Comparison of ENCODE assay signal across 8 mouse cellular contexts in genomic region chr11:115723231-115723630, GRCm38 (mm10). TPM values are rescaled to one million over a fixed set of nuclear protein-coding genes. Genes with fewer than 3 reads are reported as not detected.
DNase-seq lines count a peak whose midpoint lies in the region; ATAC-seq and TF ChIP-seq lines count a peak whose summit lies in the region.

No protein-coding gene starts in this region.

- H3K4me1 ChIP-seq in embryonic facial prominence, embryonic 13.5 days = peaks cover 6% of the 10 kb centered on the region; the same call in 1 of the 2 replicates
- H3K4me1 ChIP-seq in embryonic facial prominence, embryonic 10.5 days = peaks cover 4% of the 10 kb centered on the region; the same call in 1 of the 2 replicates
- H3K4me1 ChIP-seq in hindbrain, embryonic 13.5 days (replicated peaks) = no peaks in the 10 kb centered on the region
- no peaks in the 10 kb centered on the region for H3K4me1 ChIP-seq in hindbrain, postnatal 0 days (ENCODE audit: insufficient read depth, low read length)
- no peaks in the 10 kb centered on the region for H3K4me1 ChIP-seq in neural tube, embryonic 12.5 days

- no peaks in the 10 kb centered on the region for H3K36me3 ChIP-seq in embryonic facial prominence, embryonic 13.5 days
- no peaks in the 10 kb centered on the region for H3K36me3 ChIP-seq in embryonic facial prominence, embryonic 10.5 days (replicated peaks)
- no peaks in the 10 kb centered on the region for H3K36me3 ChIP-seq in hindbrain, embryonic 13.5 days
- H3K36me3 ChIP-seq in hindbrain, postnatal 0 days (ENCODE audit: insufficient read depth, low read length) = no peaks in the 10 kb centered on the region
- H3K36me3 ChIP-seq in neural tube, embryonic 12.5 days = no peaks in the 10 kb centered on the region

- peak overlapping the region; percentile 48 for H3K4me2 ChIP-seq in embryonic facial prominence, embryonic 13.5 days
- H3K4me2 ChIP-seq in hindbrain, embryonic 13.5 days = no peak overlapping the region
- no peak overlapping the region for H3K4me2 ChIP-seq in hindbrain, postnatal 0 days (ENCODE audit: low read depth, low read length)
- H3K4me2 ChIP-seq in neural tube, embryonic 12.5 days (replicated peaks) = 0 out of 2 replicates have a peak overlapping the region, but pooled peaks have one; percentile 33

- ATAC-seq in embryonic facial prominence, embryonic 13.5 days (ENCODE audit: insufficient number of reproducible peaks, insufficient read depth, low FRiP score, low TSS enrichment, low read depth) = no peak
- ATAC-seq in hindbrain, embryonic 13.5 days (ENCODE audit: low FRiP score) = no peak
- ATAC-seq in hindbrain, postnatal 0 days = no peak
- no peak for ATAC-seq in neural tube, embryonic 12.5 days (ENCODE audit: low FRiP score, low read depth)

- H3K9me3 ChIP-seq in embryonic facial prominence, embryonic 13.5 days = no peaks in the 10 kb centered on the region
- no peaks in the 10 kb centered on the region for H3K9me3 ChIP-seq in embryonic facial prominence, embryonic 10.5 days
- H3K9me3 ChIP-seq in hindbrain, embryonic 13.5 days = no peaks in the 10 kb centered on the region
- no peaks in the 10 kb centered on the region for H3K9me3 ChIP-seq in hindbrain, postnatal 0 days (ENCODE audit: low read length)
- H3K9me3 ChIP-seq in neural tube, embryonic 12.5 days = no peaks in the 10 kb centered on the region

- no peaks in the 10 kb centered on the region for H3K27me3 ChIP-seq in embryonic facial prominence, embryonic 13.5 days
- H3K27me3 ChIP-seq in embryonic facial prominence, embryonic 10.5 days (replicated peaks; ENCODE audit: low read depth, poor library complexity, severe bottlenecking) = no peaks in the 10 kb centered on the region
- H3K27me3 ChIP-seq in hindbrain, embryonic 13.5 days = no peaks in the 10 kb centered on the region
- H3K27me3 ChIP-seq in hindbrain, postnatal 0 days (ENCODE audit: insufficient read depth, low read length) = no peaks in the 10 kb centered on the region
- no peaks in the 10 kb centered on the region for H3K27me3 ChIP-seq in neural tube, embryonic 12.5 days (replicated peaks)

- DNase-seq in embryonic facial prominence, embryonic 10.5 days (ENCODE audit: low spot score) = no peak
- no peak for DNase-seq in hindbrain, postnatal 0 days (ENCODE audit: low spot score)
- DNase-seq in neural tube, embryonic 10.5 days (ENCODE audit: extremely low spot score, low spot score) = no peak
- no peak for DNase-seq in right cerebral cortex, postnatal 14 days
- no peak for DNase-seq in adipocyte (ENCODE audit: low spot score)

- no peak overlapping the region for H3K4me3 ChIP-seq in embryonic facial prominence, embryonic 13.5 days
- H3K4me3 ChIP-seq in embryonic facial prominence, embryonic 10.5 days = no peak overlapping the region
- no peak overlapping the region for H3K4me3 ChIP-seq in hindbrain, embryonic 13.5 days
- H3K4me3 ChIP-seq in hindbrain, postnatal 0 days (ENCODE audit: low read length) = no peak overlapping the region
- no peak overlapping the region for H3K4me3 ChIP-seq in neural tube, embryonic 12.5 days

- no peak for TF ChIP-seq CTCF in hindbrain, postnatal 0 days (IDR thresholded peaks at IDR 0.05; ENCODE audit: low read depth)

- H3K27ac ChIP-seq in embryonic facial prominence, embryonic 13.5 days = peak overlapping the region; percentile 80
- H3K27ac ChIP-seq in embryonic facial prominence, embryonic 10.5 days (replicated peaks) = no peak overlapping the region
- no peak overlapping the region for H3K27ac ChIP-seq in hindbrain, embryonic 13.5 days
- no peak overlapping the region for H3K27ac ChIP-seq in hindbrain, postnatal 0 days
- no peak overlapping the region for H3K27ac ChIP-seq in neural tube, embryonic 12.5 days

- peak overlapping the region; percentile 55; the same call in 1 of the 2 replicates for H3K9ac ChIP-seq in embryonic facial prominence, embryonic 13.5 days
- 0 out of 2 replicates have a peak overlapping the region, but pooled peaks have one; percentile 5 for H3K9ac ChIP-seq in hindbrain, embryonic 13.5 days
- H3K9ac ChIP-seq in hindbrain, postnatal 0 days (replicated peaks; ENCODE audit: low read length) = no peak overlapping the region
- no peak overlapping the region for H3K9ac ChIP-seq in neural tube, embryonic 12.5 days

- WGBS in embryonic facial prominence, embryonic 13.5 days = 67% methylated on average over 2 of the region's 2 CpGs
- 71% methylated on average over 2 of the region's 2 CpGs for WGBS in embryonic facial prominence, embryonic 10.5 days
- 80% methylated on average over 2 of the region's 2 CpGs for WGBS in hindbrain, embryonic 13.5 days
- WGBS in hindbrain, postnatal 0 days = 76% methylated on average over 2 of the region's 2 CpGs
- WGBS in neural tube, embryonic 12.5 days = 71% methylated on average over 2 of the region's 2 CpGs

RNA-seq across cellular contexts. Expression of gene Grb2, which starts 14.8 kb away (rescaled TPM):
- 77.7 and 108 TPM in 2 replicates for polyA plus RNA-seq in embryonic facial prominence, embryonic 13.5 days (2015; fragmentation: Nextera tagmentation; extraction: Ambion mirVana)
- polyA plus RNA-seq in embryonic facial prominence, embryonic 10.5 days (2016; fragmentation: Nextera tagmentation; extraction: Ambion mirVana) = 73.5 and 76.0 TPM in 2 replicates
- 184 and 196 TPM in 2 replicates for polyA plus RNA-seq in hindbrain, embryonic 13.5 days (2015; fragmentation: Nextera tagmentation; extraction: Ambion mirVana)
- total RNA-seq in hindbrain, postnatal 0 days (2014; rRNA removed) = 68.0 and 76.6 TPM in 2 replicates
- 139 and 159 TPM in 2 replicates for polyA plus RNA-seq in hindbrain, postnatal 0 days (2015; fragmentation: Nextera tagmentation; extraction: Ambion mirVana)
- 173 and 186 TPM in 2 replicates for polyA plus RNA-seq in neural tube, embryonic 12.5 days (2016; fragmentation: Nextera tagmentation; extraction: Ambion mirVana)

RNA-seq across cellular contexts. Expression of gene Tmem94, which starts 42.0 kb away (rescaled TPM):
- polyA plus RNA-seq in embryonic facial prominence, embryonic 13.5 days (2015; fragmentation: Nextera tagmentation; extraction: Ambion mirVana) = 24.8 and 24.9 TPM in 2 replicates
- 34.6 and 38.9 TPM in 2 replicates for polyA plus RNA-seq in embryonic facial prominence, embryonic 10.5 days (2016; fragmentation: Nextera tagmentation; extraction: Ambion mirVana)
- polyA plus RNA-seq in hindbrain, embryonic 13.5 days (2015; fragmentation: Nextera tagmentation; extraction: Ambion mirVana) = 30.9 TPM in 2 replicates
- 42.4 and 42.6 TPM in 2 replicates for total RNA-seq in hindbrain, postnatal 0 days (2014; rRNA removed)
- polyA plus RNA-seq in hindbrain, postnatal 0 days (2015; fragmentation: Nextera tagmentation; extraction: Ambion mirVana) = 12.5 and 16.1 TPM in 2 replicates
- polyA plus RNA-seq in neural tube, embryonic 12.5 days (2016; fragmentation: Nextera tagmentation; extraction: Ambion mirVana) = 32.6 and 34.7 TPM in 2 replicates

Comparison
In these comparisons a context has a peak if more than half of its experiments do, and no peak if none do; other contexts are left out.
1. H3K9ac ChIP-seq: peak in embryonic facial prominence, embryonic 13.5 days (single experiment) and hindbrain, embryonic 13.5 days (single experiment); none in hindbrain, postnatal 0 days (single experiment) and neural tube, embryonic 12.5 days (single experiment).
2. H3K4me2 ChIP-seq: peak in embryonic facial prominence, embryonic 13.5 days (single experiment) and neural tube, embryonic 12.5 days (single experiment); none in hindbrain, embryonic 13.5 days (single experiment) and hindbrain, postnatal 0 days (single experiment).